Mouse (Mus musculus) bone marrow, adult 2 months (tissue): ENCODE measurements around the gene Zswim4.

Experiments used
- CTCF ChIP-seq: fragments of 200-500 bp; IDR thresholded peaks from 2 replicates; pipeline ENCODE4 v1.5.1; 2011; ENCODE audit warnings: low read length, control low read depth; ENCODE audit not compliant: control insufficient read depth, insufficient read depth
- POLR2A ChIP-seq: fragments of 200-500 bp; IDR thresholded peaks from 2 replicates; pipeline ENCODE4 v1.6.1; 2011; ENCODE audit warnings: low read depth, mild to moderate bottlenecking, control low read depth, low read length, borderline replicate concordance; ENCODE audit not compliant: control insufficient read depth

DNA sequence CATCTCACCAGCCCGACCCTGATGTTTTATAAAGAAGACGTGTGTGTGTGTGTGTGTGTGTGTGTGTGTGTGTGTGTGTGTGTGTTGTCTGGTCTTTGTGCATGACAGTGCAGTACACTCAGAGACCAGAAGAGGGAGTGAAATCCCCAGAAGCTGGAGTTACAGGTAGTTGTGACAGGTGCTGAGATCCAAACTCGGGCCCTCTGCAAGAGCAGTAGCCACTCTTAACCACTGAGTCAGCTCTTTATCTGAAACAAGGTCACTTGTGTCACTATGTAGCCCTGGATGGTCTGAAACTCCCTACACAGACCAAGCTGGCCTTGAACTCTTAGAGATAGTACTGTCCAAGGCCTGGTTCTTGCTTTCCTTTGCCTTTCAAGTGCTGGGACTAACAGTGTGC lies 30.2 kb downstream of the Zswim4 start:
- no peak for TF ChIP-seq CTCF
- TF ChIP-seq POLR2A, result no peak
